Mouse (Mus musculus) stomach, postnatal 0 days (tissue): ENCODE measurements around the gene Gm38392.

Experiments used
- CTCF ChIP-seq: IDR thresholded peaks from 2 replicates; pipeline ENCODE4 v1.5.1; 2016; ENCODE audit warnings: antibody characterized with exemption, low read depth, mild to moderate bottlenecking, moderate library complexity
- EP300 ChIP-seq: optimal IDR thresholded peaks from 2 replicates; pipeline ENCODE3; 2016; ENCODE audit warnings: antibody characterized with exemption

DNA sequence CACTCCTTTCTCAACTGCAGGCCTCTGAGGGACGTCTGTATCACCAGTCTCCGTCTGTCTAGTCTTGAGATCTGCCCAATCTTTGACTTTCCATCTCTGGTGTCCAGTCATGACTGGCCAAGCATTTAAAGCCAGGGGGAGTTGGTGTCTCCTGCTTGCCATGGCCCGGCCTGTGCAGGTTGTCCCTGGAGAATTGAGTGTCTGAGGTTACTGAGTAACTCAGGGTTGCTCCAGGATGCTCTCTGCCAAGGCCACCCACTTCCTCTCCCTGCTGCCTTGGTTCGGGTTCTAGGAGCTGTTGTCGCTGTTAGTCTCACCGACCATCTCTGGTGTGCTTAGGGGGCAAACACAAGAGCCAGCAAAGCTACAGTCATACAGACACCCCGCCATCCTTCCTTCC is 30.6 kb downstream of the Gm38392 start:
- TF ChIP-seq CTCF, result no peak
- TF ChIP-seq EP300, result no peak
